Mouse (Mus musculus): ENCODE measurements around the gene Cxcr3. TPM values are rescaled to one million over a fixed set of nuclear protein-coding genes. Genes with fewer than 3 reads are reported as not detected.

Cxcr3 gene
- polyA plus RNA-seq, 1 experiment, result not detected

- H3ac ChIP-seq (ENCODE audit: control insufficient read depth, insufficient read length), result no peak overlapping the region
- no peak overlapping the region for H3K4me2 ChIP-seq (ENCODE audit: low read depth)
- no peaks in the 10 kb centered on the region for H3K79me2 ChIP-seq (ENCODE audit: control insufficient read depth, insufficient read depth)
- no peak overlapping the region for H3K4me3 ChIP-seq
- no peaks in the 10 kb centered on the region for H3K36me3 ChIP-seq (ENCODE audit: control insufficient read depth, insufficient read depth)
- TF ChIP-seq POLR2A (IDR thresholded peaks at IDR 0.05; ENCODE audit: insufficient read length, low read depth) (no peak), TCF3 (IDR thresholded peaks at IDR 0.05; ENCODE audit: insufficient read length, low read depth) (no peak), REST (IDR thresholded peaks at IDR 0.05; ENCODE audit: insufficient read depth, insufficient read length) (no peak), MAX (IDR thresholded peaks at IDR 0.05; ENCODE audit: low read depth) (no peak), MYOG (IDR thresholded peaks at IDR 0.05; ENCODE audit: control insufficient read depth in 1 of 3, insufficient read depth in 1 of 3, insufficient read length in 2 of 3, low read depth in 2 of 3) (no peak), E2F4 (IDR thresholded peaks at IDR 0.05; ENCODE audit: insufficient read depth) (no peak), USF1 (IDR thresholded peaks at IDR 0.05; ENCODE audit: low read depth) (no peak), CEBPB (IDR thresholded peaks at IDR 0.05; ENCODE audit: insufficient read depth, poor library complexity, severe bottlenecking) (no peak), MYOD1 (IDR thresholded peaks at IDR 0.05; ENCODE audit: control insufficient read depth in 1 of 3, insufficient read length in 2 of 3, low read depth in 2 of 3) (no peak), POLR2AphosphoS2 (IDR thresholded peaks at IDR 0.05; ENCODE audit: insufficient read length, low read depth) (no peak), SRF (IDR thresholded peaks at IDR 0.05; ENCODE audit: control insufficient read depth, insufficient read length, low read depth) (no peak), TCF12 (IDR thresholded peaks at IDR 0.05; ENCODE audit: insufficient read depth, poor library complexity, severe bottlenecking) (no peak)
- H3K27me3 ChIP-seq (ENCODE audit: control insufficient read depth, insufficient read depth, insufficient read length), result peaks cover 4% of the 10 kb centered on the region
Measured at GRCm38 (mm10) chrX:101737201-101737600, 3.1 kb upstream of the Cxcr3 start.

DNA sequence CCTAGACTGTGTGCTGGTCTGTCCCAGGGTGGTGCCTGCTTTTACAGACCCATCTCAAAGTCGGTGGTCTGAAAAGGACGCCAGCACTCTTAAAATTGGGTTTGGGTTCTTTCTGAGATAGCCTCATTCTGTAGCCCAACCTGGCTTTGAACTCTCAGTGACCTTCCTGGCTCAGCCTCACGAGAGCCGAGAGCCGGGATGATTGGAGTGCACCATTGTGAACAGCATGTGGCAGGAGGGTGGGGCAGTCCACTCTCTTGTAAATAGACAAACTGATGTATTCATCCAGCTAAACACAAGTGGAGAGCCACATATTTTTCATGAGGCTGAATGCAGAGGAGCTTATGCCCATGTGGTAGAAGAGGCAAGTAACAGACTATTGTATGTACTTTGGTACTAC is 912 bp upstream of the Cxcr3 start:
- Histone ChIP-seq H3K36me3 (ENCODE audit: control insufficient read depth, insufficient read depth) (no peaks in the 10 kb centered on the region), H3K4me2 (ENCODE audit: low read depth) (no peak overlapping the region), H3K27me3 (ENCODE audit: control insufficient read depth, insufficient read depth, insufficient read length) (no peaks in the 10 kb centered on the region), H3K79me2 (ENCODE audit: control insufficient read depth, insufficient read depth) (no peaks in the 10 kb centered on the region), H3K4me3 (no peak overlapping the region), H3ac (ENCODE audit: control insufficient read depth, insufficient read length) (no peak overlapping the region)
- no peak for TF ChIP-seq SRF (IDR thresholded peaks at IDR 0.05; ENCODE audit: control insufficient read depth, insufficient read length, low read depth)
- no peak for TF ChIP-seq POLR2AphosphoS2 (IDR thresholded peaks at IDR 0.05; ENCODE audit: insufficient read length, low read depth)
- TF ChIP-seq USF1 (IDR thresholded peaks at IDR 0.05; ENCODE audit: low read depth), result no peak
- no peak for TF ChIP-seq TCF12 (IDR thresholded peaks at IDR 0.05; ENCODE audit: insufficient read depth, poor library complexity, severe bottlenecking)
- TF ChIP-seq CEBPB (IDR thresholded peaks at IDR 0.05; ENCODE audit: insufficient read depth, poor library complexity, severe bottlenecking), result no peak
- no peak for TF ChIP-seq TCF3 (IDR thresholded peaks at IDR 0.05; ENCODE audit: insufficient read length, low read depth)

DNA sequence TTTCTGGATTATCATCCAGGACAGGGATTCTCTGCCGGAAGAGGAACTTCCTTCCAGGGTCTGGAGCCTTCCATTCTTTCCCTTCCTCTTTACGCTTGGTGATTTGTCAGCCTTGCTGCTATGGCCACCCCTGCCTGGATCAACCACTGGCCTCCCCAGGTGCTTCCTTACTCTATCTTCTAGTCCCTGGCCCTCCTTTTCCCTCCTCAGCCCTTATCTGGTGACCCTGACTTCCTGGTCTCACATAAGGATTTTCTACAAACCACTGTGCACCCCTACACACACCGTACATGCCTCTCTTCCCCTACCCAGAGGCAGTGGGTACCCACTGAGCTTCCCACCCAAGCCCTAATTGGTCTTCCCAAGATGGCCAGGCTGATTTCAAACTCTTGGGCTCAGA is 781 bp downstream of the Cxcr3 start:
- Histone ChIP-seq H3K27me3 (ENCODE audit: control insufficient read depth, insufficient read depth, insufficient read length) (no peaks in the 10 kb centered on the region), H3K4me3 (no peak overlapping the region), H3ac (ENCODE audit: control insufficient read depth, insufficient read length) (no peak overlapping the region), H3K79me2 (ENCODE audit: control insufficient read depth, insufficient read depth) (no peaks in the 10 kb centered on the region), H3K36me3 (ENCODE audit: control insufficient read depth, insufficient read depth) (no peaks in the 10 kb centered on the region), H3K4me2 (ENCODE audit: low read depth) (no peak overlapping the region)
- TF ChIP-seq REST (IDR thresholded peaks at IDR 0.05; ENCODE audit: insufficient read depth, insufficient read length) (no peak), SRF (IDR thresholded peaks at IDR 0.05; ENCODE audit: control insufficient read depth, insufficient read length, low read depth) (no peak), TCF3 (IDR thresholded peaks at IDR 0.05; ENCODE audit: insufficient read length, low read depth) (no peak), MYOG (IDR thresholded peaks at IDR 0.05; ENCODE audit: control insufficient read depth in 1 of 3, insufficient read depth in 1 of 3, insufficient read length in 2 of 3, low read depth in 2 of 3) (no peak), MYOD1 (IDR thresholded peaks at IDR 0.05; ENCODE audit: control insufficient read depth in 1 of 3, insufficient read length in 2 of 3, low read depth in 2 of 3) (no peak), E2F4 (IDR thresholded peaks at IDR 0.05; ENCODE audit: insufficient read depth) (no peak), USF1 (IDR thresholded peaks at IDR 0.05; ENCODE audit: low read depth) (no peak), POLR2AphosphoS2 (IDR thresholded peaks at IDR 0.05; ENCODE audit: insufficient read length, low read depth) (no peak), TCF12 (IDR thresholded peaks at IDR 0.05; ENCODE audit: insufficient read depth, poor library complexity, severe bottlenecking) (no peak), POLR2A (IDR thresholded peaks at IDR 0.05; ENCODE audit: insufficient read length, low read depth) (no peak), MAX (IDR thresholded peaks at IDR 0.05; ENCODE audit: low read depth) (no peak), CEBPB (IDR thresholded peaks at IDR 0.05; ENCODE audit: insufficient read depth, poor library complexity, severe bottlenecking) (no peak)

DNA sequence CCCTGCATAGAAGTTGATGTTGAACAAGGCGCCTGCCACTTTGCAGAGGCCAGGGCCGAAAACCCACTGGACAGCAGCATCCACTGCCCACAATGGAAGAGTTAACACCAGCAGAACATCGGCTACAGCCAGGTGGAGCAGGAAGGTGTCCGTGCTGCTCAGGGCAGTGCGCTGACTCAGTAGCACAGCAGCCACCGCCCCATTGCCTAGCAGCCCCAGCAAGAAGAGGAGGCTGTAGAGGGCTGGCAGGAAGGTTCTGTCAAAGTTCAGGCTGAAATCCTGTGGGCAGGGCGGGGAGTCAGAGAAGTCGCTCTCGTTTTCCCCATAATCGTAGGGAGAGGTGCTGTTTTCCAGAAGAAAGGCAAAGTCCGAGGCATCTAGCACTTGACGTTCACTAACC is 1.4 kb downstream of the Cxcr3 start:
- Histone ChIP-seq H3ac (ENCODE audit: control insufficient read depth, insufficient read length) (no peak overlapping the region), H3K79me2 (ENCODE audit: control insufficient read depth, insufficient read depth) (no peaks in the 10 kb centered on the region), H3K27me3 (ENCODE audit: control insufficient read depth, insufficient read depth, insufficient read length) (no peaks in the 10 kb centered on the region), H3K36me3 (ENCODE audit: control insufficient read depth, insufficient read depth) (no peaks in the 10 kb centered on the region), H3K4me3 (no peak overlapping the region), H3K4me2 (ENCODE audit: low read depth) (no peak overlapping the region)
- no peak for TF ChIP-seq MYOG (IDR thresholded peaks at IDR 0.05; ENCODE audit: control insufficient read depth in 1 of 3, insufficient read depth in 1 of 3, insufficient read length in 2 of 3, low read depth in 2 of 3)
- TF ChIP-seq TCF3 (IDR thresholded peaks at IDR 0.05; ENCODE audit: insufficient read length, low read depth), result no peak
- TF ChIP-seq MYOD1 (IDR thresholded peaks at IDR 0.05; ENCODE audit: control insufficient read depth in 1 of 3, insufficient read length in 2 of 3, low read depth in 2 of 3), result no peak
- TF ChIP-seq TCF12 (IDR thresholded peaks at IDR 0.05; ENCODE audit: insufficient read depth, poor library complexity, severe bottlenecking), result no peak
- no peak for TF ChIP-seq CEBPB (IDR thresholded peaks at IDR 0.05; ENCODE audit: insufficient read depth, poor library complexity, severe bottlenecking)
- TF ChIP-seq POLR2AphosphoS2 (IDR thresholded peaks at IDR 0.05; ENCODE audit: insufficient read length, low read depth), result no peak
- no peak for TF ChIP-seq E2F4 (IDR thresholded peaks at IDR 0.05; ENCODE audit: insufficient read depth)
- no peak for TF ChIP-seq USF1 (IDR thresholded peaks at IDR 0.05; ENCODE audit: low read depth)
- no peak for TF ChIP-seq SRF (IDR thresholded peaks at IDR 0.05; ENCODE audit: control insufficient read depth, insufficient read length, low read depth)

DNA sequence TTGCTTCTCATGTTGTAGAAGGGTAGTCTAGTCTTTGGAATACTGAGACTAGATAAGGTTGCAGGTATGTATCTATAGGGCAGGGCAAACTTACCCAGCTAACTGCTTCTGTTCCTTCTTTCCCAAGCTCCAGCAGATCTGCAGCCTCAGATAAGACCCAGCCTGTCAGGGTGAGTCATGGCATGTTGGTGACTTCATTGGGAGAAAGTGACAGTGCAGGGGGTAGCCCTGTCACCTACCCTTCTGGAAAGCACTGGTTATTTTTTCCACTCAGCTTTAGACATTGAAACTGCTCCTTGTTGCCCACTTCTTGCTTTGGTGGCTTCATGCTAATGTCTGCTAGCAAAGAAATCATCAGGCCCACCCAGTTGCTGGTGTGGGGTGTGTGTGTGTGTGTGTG is 4.1 kb downstream of the Cxcr3 start:
- H3K36me3 ChIP-seq (ENCODE audit: control insufficient read depth, insufficient read depth), result no peaks in the 10 kb centered on the region
- H3K4me2 ChIP-seq (ENCODE audit: low read depth), result no peak overlapping the region
- TF ChIP-seq SRF (IDR thresholded peaks at IDR 0.05; ENCODE audit: control insufficient read depth, insufficient read length, low read depth) (no peak), TCF12 (IDR thresholded peaks at IDR 0.05; ENCODE audit: insufficient read depth, poor library complexity, severe bottlenecking) (no peak), REST (IDR thresholded peaks at IDR 0.05; ENCODE audit: insufficient read depth, insufficient read length) (no peak), MAX (IDR thresholded peaks at IDR 0.05; ENCODE audit: low read depth) (no peak), MYOD1 (IDR thresholded peaks at IDR 0.05; ENCODE audit: control insufficient read depth in 1 of 3, insufficient read length in 2 of 3, low read depth in 2 of 3) (no peak), TCF3 (IDR thresholded peaks at IDR 0.05; ENCODE audit: insufficient read length, low read depth) (no peak), USF1 (IDR thresholded peaks at IDR 0.05; ENCODE audit: low read depth) (no peak), MYOG (IDR thresholded peaks at IDR 0.05; ENCODE audit: control insufficient read depth in 1 of 3, insufficient read depth in 1 of 3, insufficient read length in 2 of 3, low read depth in 2 of 3) (no peak), POLR2AphosphoS2 (IDR thresholded peaks at IDR 0.05; ENCODE audit: insufficient read length, low read depth) (no peak), E2F4 (IDR thresholded peaks at IDR 0.05; ENCODE audit: insufficient read depth) (no peak), POLR2A (IDR thresholded peaks at IDR 0.05; ENCODE audit: insufficient read length, low read depth) (no peak), CEBPB (IDR thresholded peaks at IDR 0.05; ENCODE audit: insufficient read depth, poor library complexity, severe bottlenecking) (no peak)
- H3ac ChIP-seq (ENCODE audit: control insufficient read depth, insufficient read length), result no peak overlapping the region
- no peaks in the 10 kb centered on the region for H3K27me3 ChIP-seq (ENCODE audit: control insufficient read depth, insufficient read depth, insufficient read length)
- no peak overlapping the region for H3K4me3 ChIP-seq
- H3K79me2 ChIP-seq (ENCODE audit: control insufficient read depth, insufficient read depth), result no peaks in the 10 kb centered on the region
